Mouse (Mus musculus) intestine, embryonic 14.5 days (tissue): ENCODE measurements around the gene Zfp979. TPM values are rescaled to one million over a fixed set of nuclear protein-coding genes. Genes with fewer than 3 reads are reported as not detected.

Experiments used
- polyA plus RNA-seq: library from polyadenylated mRNA; unstranded; fragments of >200 nt; fragmentation: Nextera tagmentation; extraction: Ambion mirVana; gene quantifications from 2 replicates; pipeline ENCODE4 v1.2.1, GENCODE M21; 2014

Zfp979 gene
- polyA plus RNA-seq, 1 experiment from 2014 or later = 3.2 TPM

Other genes starting within 250 kb of the Zfp979 start
- gene Zfp982, start 150.1 kb downstream of the Zfp979 start, polyA plus RNA-seq = 5.0 and 6.3 TPM in 2 replicates
- 0.39 and 0.53 TPM in 2 replicates for gene Gm16503, start 102.3 kb downstream of the Zfp979 start, polyA plus RNA-seq
- gene Zfp985, start 89.2 kb downstream of the Zfp979 start, polyA plus RNA-seq = 0.55 and 0.81 TPM in 2 replicates
- not detected in 2 replicates for gene Zfp534, start 60.0 kb upstream of the Zfp979 start, polyA plus RNA-seq
- gene Zfp984, start 167.3 kb upstream of the Zfp979 start, polyA plus RNA-seq = 8.8 and 11.5 TPM in 2 replicates
- 4.7 TPM in 2 replicates for gene Zfp933, start 205.9 kb upstream of the Zfp979 start, polyA plus RNA-seq
- 32.1 and 34.6 TPM in 2 replicates for gene Miip, start 226.3 kb upstream of the Zfp979 start, polyA plus RNA-seq
- 9.0 and 9.7 TPM in 2 replicates for gene Fv1, start 226.5 kb upstream of the Zfp979 start, polyA plus RNA-seq